Mouse (Mus musculus) lung, adult 2 months (tissue): ENCODE measurements at regions not wholly inside any gene's neighbourhood (a gene's known extent, or its start where the extent isn't known, plus 50 kb on each side); places are given as distances from the start of the nearest gene placed in this dataset.
"Not testable (repeated sequence)": the region's sequence is repeated elsewhere in the genome, so short reads cannot be mapped to it uniquely, and the experiment has no call there.

ENCODE experiments used
- DNase-seq: peaks from one replicate; pipeline ENCODE4 v3.0.0; 2022
- H3K4me1 ChIP-seq: fragments of 200-500 bp; 2 replicates; pipeline ENCODE4 v1.6.1; 2011; ENCODE audit warnings: low read length; ENCODE audit not compliant: control insufficient read depth, insufficient read depth
- H3K4me3 ChIP-seq: fragments of 200-500 bp; replicated peaks from 2 replicates; pipeline ENCODE3; 2011; ENCODE audit warnings: low read depth, mild to moderate bottlenecking, control low read depth, low read length; ENCODE audit errors: extremely low read depth
- CTCF ChIP-seq: fragments of 200-500 bp; IDR thresholded peaks from 2 replicates; pipeline ENCODE4 v1.5.1; 2011; ENCODE audit warnings: mild to moderate bottlenecking, low read length, control low read depth; ENCODE audit not compliant: insufficient read depth
- POLR2A ChIP-seq: fragments of 200-500 bp; IDR thresholded peaks from 2 replicates; pipeline ENCODE4 v1.6.1; 2011; ENCODE audit warnings: low read depth, mild to moderate bottlenecking, control low read depth, low read length, borderline replicate concordance; ENCODE audit errors: extremely low read depth
- WGBS: fragments of 180-500 bp; shearing (Covaris S2); methylation state at CpG from one replicate; pipeline ENCODE4 v1.1.7; 2018; 5-methylcytosine and 5-hydroxymethylcytosine counted together

DNA sequence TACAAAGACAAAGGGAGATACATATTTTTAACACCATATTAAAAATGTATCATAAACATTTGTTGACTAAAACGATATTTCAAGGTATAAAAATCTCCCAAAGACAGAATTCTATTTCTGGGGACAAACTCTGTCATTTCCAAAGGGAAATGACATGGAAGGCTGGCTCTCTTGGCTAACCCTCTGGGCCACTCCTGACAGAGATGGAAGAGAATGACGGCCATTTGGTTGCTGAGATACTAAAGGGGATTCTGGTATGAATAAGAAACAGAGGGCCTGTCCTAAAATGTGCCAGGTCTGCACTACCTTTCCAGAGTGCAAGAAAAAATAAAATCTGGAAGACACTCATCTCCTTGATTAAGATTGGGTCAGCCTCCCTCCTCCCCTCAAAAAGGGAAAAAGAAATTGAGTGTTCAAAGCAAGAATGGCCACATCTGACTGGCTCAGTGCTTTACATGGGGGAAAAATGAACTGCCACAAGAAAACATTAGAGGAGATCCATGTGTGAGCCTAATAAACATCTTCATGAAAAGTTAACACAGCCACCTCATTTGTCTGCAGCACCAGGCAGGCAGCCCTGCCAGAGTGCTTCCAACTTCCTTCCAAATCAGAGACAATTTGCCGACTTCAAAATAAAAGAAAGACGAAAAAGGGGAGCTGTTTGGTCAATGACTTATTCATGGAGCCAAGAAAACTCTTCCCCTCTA lies 221.1 kb upstream of the Plxna2 start:
- no peak for DNase-seq
- Histone ChIP-seq H3K4me3 (no peak overlapping the region), H3K4me1 (no peaks in the 10 kb centered on the region)
- 36% methylated on average over 4 of the region's 4 CpGs for WGBS
- TF ChIP-seq POLR2A (no peak), CTCF (no peak)

GRCm38 (mm10) chr1:194393720-194394119 lies 224.3 kb upstream of the Plxna2 start:
- WGBS: 54% methylated on average over 3 of the region's 3 CpGs
- no peak for DNase-seq
- TF ChIP-seq CTCF (no peak), POLR2A (no peak)
- no peak overlapping the region for H3K4me3 ChIP-seq
- H3K4me1 ChIP-seq: no peaks in the 10 kb centered on the region

- Histone ChIP-seq H3K4me3 (no peak overlapping the region), H3K4me1 (no peaks in the 10 kb centered on the region)
- 78% methylated on average over 2 of the region's 2 CpGs for WGBS
- no peak for DNase-seq
- no peak for TF ChIP-seq CTCF
- no peak for TF ChIP-seq POLR2A
These were observed 227.8 kb upstream of the Plxna2 start for GRCm38 (mm10) chr1:194390202-194390601.

DNA sequence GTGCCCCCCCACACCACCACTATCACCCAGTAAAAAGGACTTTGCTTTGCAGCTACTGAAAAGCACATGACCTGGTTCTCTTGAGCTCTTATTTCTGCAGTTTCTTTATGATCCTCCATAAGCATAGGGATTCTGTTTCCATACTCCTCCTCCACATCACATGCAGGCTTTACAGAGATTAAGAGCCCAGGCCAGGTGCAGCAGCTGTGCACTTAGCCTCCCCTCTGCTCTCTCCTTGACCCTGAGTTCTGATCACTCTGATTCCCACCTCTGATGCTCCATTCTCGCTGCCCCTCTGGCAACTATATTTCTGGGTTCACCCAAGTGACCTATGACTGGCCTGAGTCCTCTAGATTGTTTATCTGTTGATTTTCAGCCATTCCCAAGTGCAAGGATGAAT lies 239.9 kb upstream of the Plxna2 start:
- no peak for DNase-seq
- no peak overlapping the region for H3K4me3 ChIP-seq
- TF ChIP-seq POLR2A (no peak), CTCF (no peak)
- 48% methylated on average over 1 of the region's 1 CpGs for WGBS
- H3K4me1 ChIP-seq: no peaks in the 10 kb centered on the region

- H3K4me3 ChIP-seq, H3K4me1 ChIP-seq, DNase-seq: not testable (repeated sequence)
- 85% methylated on average over 4 of the region's 4 CpGs for WGBS
These were observed 244.5 kb upstream of the Plxna2 start for GRCm38 (mm10) chr1:194373511-194373910.

- 69% methylated on average over 5 of the region's 5 CpGs for WGBS
- DNase-seq: no peak
- Histone ChIP-seq H3K4me3 (no peak overlapping the region), H3K4me1 (no peaks in the 10 kb centered on the region)
- no peak for TF ChIP-seq POLR2A
These were observed 254.1 kb upstream of the Plxna2 start for GRCm38 (mm10) chr1:194363917-194364316.

DNA sequence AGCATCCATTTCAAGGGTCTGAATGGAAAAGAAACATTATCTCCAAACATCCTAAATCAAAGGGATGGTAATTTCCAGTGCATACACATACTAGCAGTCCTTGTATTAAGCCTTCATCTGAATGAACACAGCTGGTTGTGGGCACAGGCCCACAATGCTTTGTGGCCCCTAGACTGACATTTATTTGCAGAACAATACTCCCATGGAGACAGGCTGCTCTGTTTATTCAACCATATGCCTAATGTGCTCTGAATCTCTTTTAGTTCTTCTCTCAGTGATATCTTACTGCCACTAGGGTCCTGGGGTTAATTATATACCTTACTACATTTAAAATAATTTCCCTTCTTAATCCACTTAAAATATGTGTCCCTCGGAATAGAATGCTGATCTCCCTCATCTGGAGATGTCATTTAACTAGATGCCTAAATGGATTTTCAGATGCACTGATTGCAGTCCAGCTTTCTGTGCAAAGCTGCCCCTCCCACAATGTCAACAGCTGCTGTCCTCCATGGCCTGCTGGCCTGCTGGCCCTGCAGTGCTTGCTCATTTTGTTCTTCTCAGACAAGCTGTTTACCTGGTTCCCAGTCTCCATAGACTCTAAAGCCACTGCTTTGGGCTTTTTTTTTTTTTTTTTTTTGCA lies 254.8 kb upstream of the Plxna2 start:
- 46% methylated on average over 1 of the region's 1 CpGs for WGBS
- TF ChIP-seq CTCF (no peak), POLR2A (no peak)
- H3K4me1 ChIP-seq: no peaks in the 10 kb centered on the region
- no peak overlapping the region for H3K4me3 ChIP-seq
- DNase-seq: no peak

DNA sequence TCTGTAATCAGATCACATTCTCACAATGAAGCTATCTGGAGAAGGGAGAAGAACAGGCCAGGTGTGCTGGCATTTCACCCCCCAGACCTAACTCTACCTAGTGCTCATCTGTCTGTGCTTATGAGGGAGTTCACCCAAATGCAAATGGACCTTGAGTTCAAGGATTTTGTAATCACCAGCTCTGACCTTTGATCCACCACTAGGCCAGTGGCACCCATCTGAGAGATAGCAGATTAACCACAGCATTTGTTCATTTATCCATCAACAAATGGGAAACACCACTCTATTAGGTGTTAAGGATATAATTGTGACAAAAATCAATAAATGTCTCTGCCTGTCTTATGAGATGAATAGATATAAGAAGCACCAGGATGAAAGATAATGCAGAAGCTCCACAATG lies 255.7 kb upstream of the Plxna2 start:
- TF ChIP-seq CTCF: no peak
- TF ChIP-seq POLR2A: no peak
- H3K4me3 ChIP-seq: no peak overlapping the region
- no peaks in the 10 kb centered on the region for H3K4me1 ChIP-seq
- no peak for DNase-seq

GRCm38 (mm10) chr1:194361316-194361715 lies 256.7 kb upstream of the Plxna2 start:
- DNase-seq: no peak
- Histone ChIP-seq H3K4me3 (no peak overlapping the region), H3K4me1 (no peaks in the 10 kb centered on the region)
- TF ChIP-seq CTCF (no peak), POLR2A (no peak)
- 37% methylated on average over 1 of the region's 1 CpGs for WGBS

GRCm38 (mm10) chr1:194354332-194355120 lies 263.5 kb upstream of the Plxna2 start:
- no peak overlapping the region for H3K4me3 ChIP-seq
- DNase-seq: no peak
- no peaks in the 10 kb centered on the region for H3K4me1 ChIP-seq
- TF ChIP-seq CTCF (no peak), POLR2A (no peak)
- 50% methylated on average over 1 of the region's 1 CpGs for WGBS
